Mouse (Mus musculus) urinary bladder, postnatal 36 days (tissue): ENCODE results near the gene Fn1.

Experiments used
- DNase-seq, 2 experiments: peaks; one replicate each; pipeline ENCODE4 v3.0.0; 2022; ENCODE audit warnings: low spot score in 2 of 2, mixed read lengths in 1 of 2

Fn1 gene

GRCm38 (mm10) chr1:71652551-71653399 is at the start of gene Fn1:
Fn1 (minus strand) TSS chr1:71653200.
- DNase-seq, result peak; percentile 78 to 88

GRCm38 (mm10) chr1:71696093-71696492 is 43.1 kb upstream of the Fn1 start:
- no peak for DNase-seq

GRCm38 (mm10) chr1:71691472-71692277 is 38.7 kb upstream of the Fn1 start:
- DNase-seq, result no peak

- DNase-seq, result no peak
Observed at GRCm38 (mm10) chr1:71688926-71689303, 35.9 kb upstream of the Fn1 start.

- DNase-seq, result no peak
Observed at GRCm38 (mm10) chr1:71688272-71688925, 35.4 kb upstream of the Fn1 start.

GRCm38 (mm10) chr1:71686791-71687190 is 33.8 kb upstream of the Fn1 start:
- DNase-seq, result no peak

- peak in 1 of 2 experiments; percentile 16 for DNase-seq
Observed at GRCm38 (mm10) chr1:71683736-71684135, 30.7 kb upstream of the Fn1 start.

GRCm38 (mm10) chr1:71682194-71682715 is 29.3 kb upstream of the Fn1 start:
- no peak for DNase-seq

- no peak for DNase-seq
Observed at GRCm38 (mm10) chr1:71681306-71681705, 28.3 kb upstream of the Fn1 start.

- no peak for DNase-seq
Observed at GRCm38 (mm10) chr1:71680046-71680672, 27.2 kb upstream of the Fn1 start.

GRCm38 (mm10) chr1:71675420-71675819 is 22.4 kb upstream of the Fn1 start:
- DNase-seq, result no peak

- no peak for DNase-seq
Observed at GRCm38 (mm10) chr1:71674274-71674673, 21.3 kb upstream of the Fn1 start.

- DNase-seq, result no peak
Observed at GRCm38 (mm10) chr1:71673398-71673910, 20.5 kb upstream of the Fn1 start.

GRCm38 (mm10) chr1:71672346-71672745 is 19.3 kb upstream of the Fn1 start:
- no peak for DNase-seq

- DNase-seq, result no peak
Observed at GRCm38 (mm10) chr1:71663242-71663641, 10.2 kb upstream of the Fn1 start.

- DNase-seq, result no peak
Observed at GRCm38 (mm10) chr1:71658632-71659031, 5.6 kb upstream of the Fn1 start.

- DNase-seq, result no peak
Observed at GRCm38 (mm10) chr1:71656309-71656708, 3.3 kb upstream of the Fn1 start.

GRCm38 (mm10) chr1:71654221-71654620 is 1.2 kb upstream of the Fn1 start:
- DNase-seq, result no peak

GRCm38 (mm10) chr1:71653400-71654159 is 580 bp upstream of the Fn1 start:
- peak in 1 of 2 experiments; percentile 15 for DNase-seq

- DNase-seq, result no peak
Observed at GRCm38 (mm10) chr1:71651828-71652227, 1.2 kb downstream of the Fn1 start.

GRCm38 (mm10) chr1:71651315-71651714 is 1.7 kb downstream of the Fn1 start:
- DNase-seq, result no peak
